Mouse (Mus musculus): ENCODE data around the gene Ntrk3. TPM values are rescaled to one million over a fixed set of nuclear protein-coding genes. Genes with fewer than 3 reads are reported as not detected.

The Ntrk3 gene
- polyA plus RNA-seq, 1 experiment from 2014 or later = 2.2 TPM

GRCm38 (mm10) chr7:78753752-78754457 is 16.1 kb upstream of the Ntrk3 start:
- 76% methylated on average over 7 of the region's 7 CpGs for WGBS
- Histone ChIP-seq H3K36me3 (no peaks in the 10 kb centered on the region), H3K4me1 (no peaks in the 10 kb centered on the region), H3K27ac (no peak overlapping the region), H3K9me3 (no peaks in the 10 kb centered on the region), H3K4me2 (replicated peaks) (no peak overlapping the region), H3K9ac (no peak overlapping the region), H3K4me3 (no peak overlapping the region), H3K27me3 (no peaks in the 10 kb centered on the region)
- no peak for ATAC-seq (ENCODE audit: low FRiP score, low read depth)

DNA sequence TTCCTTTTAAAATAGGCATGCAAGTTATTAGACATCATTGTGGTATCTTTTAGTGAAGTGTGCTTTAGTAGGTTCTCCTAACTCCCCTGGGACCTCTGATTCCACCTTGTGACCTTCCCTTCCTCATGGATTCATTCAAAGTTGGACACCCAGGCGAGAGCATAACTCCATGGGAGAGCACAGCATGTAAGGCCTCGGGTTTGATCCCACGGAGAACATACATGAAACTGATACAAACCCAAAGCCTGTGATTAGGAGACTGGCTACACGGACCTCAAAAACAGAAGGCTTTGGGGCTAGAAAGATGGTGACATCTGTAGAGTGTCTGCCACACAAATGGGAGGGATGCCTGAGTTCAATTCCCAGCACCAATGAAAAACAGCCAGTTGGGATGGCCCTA is 15.1 kb upstream of the Ntrk3 start:
- 86% methylated on average over 4 of the region's 4 CpGs for WGBS
- no peak overlapping the region for H3K4me3 ChIP-seq
- no peaks in the 10 kb centered on the region for H3K9me3 ChIP-seq
- no peak overlapping the region for H3K9ac ChIP-seq
- H3K4me1 ChIP-seq = no peaks in the 10 kb centered on the region
- H3K4me2 ChIP-seq (replicated peaks) = no peak overlapping the region
- no peaks in the 10 kb centered on the region for H3K27me3 ChIP-seq
- H3K36me3 ChIP-seq = no peaks in the 10 kb centered on the region
- ATAC-seq (ENCODE audit: low FRiP score, low read depth) = no peak
- no peak overlapping the region for H3K27ac ChIP-seq

DNA sequence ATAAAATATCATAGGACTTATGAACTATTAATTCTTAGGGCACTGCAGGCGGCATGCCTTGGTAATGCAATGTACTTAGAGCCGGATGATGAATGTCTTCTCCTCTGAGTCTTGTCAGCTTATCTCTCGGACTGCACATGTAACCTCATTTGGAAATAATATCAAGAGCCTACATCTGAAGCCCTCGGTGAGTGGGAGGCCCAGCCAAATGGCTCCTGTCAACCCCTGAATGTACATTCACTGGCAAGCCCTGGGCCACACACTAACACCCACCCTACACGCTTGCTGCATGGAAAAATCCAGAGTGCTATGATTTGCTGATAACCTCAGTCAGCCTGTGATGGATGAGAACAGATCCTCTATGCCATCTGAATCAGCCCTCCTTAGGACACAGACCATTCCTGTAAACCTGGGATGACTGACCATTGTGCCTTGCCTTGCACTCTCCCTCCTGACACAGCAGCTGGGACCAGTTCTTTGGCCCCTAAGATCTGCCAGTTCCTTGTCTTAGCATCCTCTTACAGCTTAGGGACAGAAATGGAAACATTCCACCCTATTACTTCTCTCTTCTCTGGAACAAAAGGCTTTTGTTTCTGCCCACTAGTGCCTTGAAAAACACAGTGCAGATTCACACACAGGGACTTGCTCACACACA is 6.0 kb upstream of the Ntrk3 start:
- no peaks in the 10 kb centered on the region for H3K27me3 ChIP-seq
- H3K27ac ChIP-seq = no peak overlapping the region
- no peak overlapping the region for H3K9ac ChIP-seq
- no peaks in the 10 kb centered on the region for H3K36me3 ChIP-seq
- H3K9me3 ChIP-seq = no peaks in the 10 kb centered on the region
- no peak for ATAC-seq (ENCODE audit: low FRiP score, low read depth)
- H3K4me1 ChIP-seq = no peaks in the 10 kb centered on the region
- no peak overlapping the region for H3K4me3 ChIP-seq
- 79% methylated on average over 5 of the region's 5 CpGs for WGBS
- H3K4me2 ChIP-seq (replicated peaks) = no peak overlapping the region

- H3K27me3 ChIP-seq = no peaks in the 10 kb centered on the region
- no peak overlapping the region for H3K4me2 ChIP-seq (replicated peaks)
- H3K9ac ChIP-seq = no peak overlapping the region
- WGBS = 71% methylated on average over 8 of the region's 8 CpGs
- no peak overlapping the region for H3K4me3 ChIP-seq
- no peaks in the 10 kb centered on the region for H3K9me3 ChIP-seq
- no peak overlapping the region for H3K27ac ChIP-seq
- no peak for ATAC-seq (ENCODE audit: low FRiP score, low read depth)
- H3K36me3 ChIP-seq = no peaks in the 10 kb centered on the region
- H3K4me1 ChIP-seq = no peaks in the 10 kb centered on the region
These were observed 1.7 kb upstream of the Ntrk3 start for GRCm38 (mm10) chr7:78739351-78740000.

DNA sequence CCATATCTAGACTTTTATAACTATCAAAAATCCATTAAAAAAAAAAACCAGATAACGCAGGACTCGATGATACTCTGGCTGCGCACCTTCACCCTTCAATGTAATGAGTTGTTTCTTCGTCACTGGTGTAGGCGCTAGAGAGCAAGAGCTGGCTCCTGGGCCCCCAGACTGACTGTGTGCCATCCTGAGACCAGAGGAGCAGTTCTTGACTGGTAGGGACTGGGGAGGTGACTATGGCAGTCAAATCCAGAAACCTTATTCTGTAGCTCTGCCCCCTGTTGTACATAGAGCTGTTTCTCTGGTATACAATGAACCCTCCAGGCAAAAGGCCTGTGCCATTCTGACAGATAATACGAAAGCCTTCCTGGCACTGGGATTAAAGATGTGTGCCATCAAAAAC is 616 bp downstream of the Ntrk3 start:
- H3K27me3 ChIP-seq = no peaks in the 10 kb centered on the region

DNA sequence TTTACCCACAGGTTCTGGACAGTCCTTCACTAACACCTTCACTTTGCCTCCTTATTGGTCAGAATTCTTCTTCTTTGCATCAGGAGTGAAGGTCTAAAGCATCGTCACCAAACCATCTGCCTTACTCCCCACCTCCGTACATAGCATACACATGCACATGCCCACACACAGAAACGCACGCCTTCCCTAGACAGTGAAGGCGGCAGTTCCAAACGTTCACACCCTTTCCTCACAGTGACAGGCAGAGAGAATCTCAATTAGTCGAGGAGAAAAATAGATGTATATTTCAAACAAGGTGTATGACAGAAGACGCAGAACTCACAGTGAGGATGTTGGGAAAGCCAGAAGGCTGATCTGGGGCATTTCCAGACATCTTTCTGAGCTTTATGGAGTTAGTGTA is 6.4 kb downstream of the Ntrk3 start:
- Histone ChIP-seq H3K27me3 (0 out of 2 replicates have a peak, but pooled peaks cover 5% of the 10 kb centered on the region), H3K27ac (no peak overlapping the region), H3K9me3 (no peaks in the 10 kb centered on the region), H3K9ac (no peak overlapping the region), H3K36me3 (no peaks in the 10 kb centered on the region), H3K4me1 (no peaks in the 10 kb centered on the region), H3K4me3 (no peak overlapping the region), H3K4me2 (replicated peaks) (no peak overlapping the region)
- no peak for ATAC-seq (ENCODE audit: low FRiP score, low read depth)
- 76% methylated on average over 8 of the region's 8 CpGs for WGBS

More for the DNA sequence above, 616 bp downstream of the Ntrk3 start:
- WGBS = 89% methylated on average over 6 of the region's 6 CpGs
- Histone ChIP-seq H3K4me2 (replicated peaks) (no peak overlapping the region), H3K9ac (no peak overlapping the region), H3K36me3 (no peaks in the 10 kb centered on the region), H3K4me3 (no peak overlapping the region), H3K27ac (no peak overlapping the region), H3K9me3 (no peaks in the 10 kb centered on the region), H3K4me1 (no peaks in the 10 kb centered on the region)
- ATAC-seq (ENCODE audit: low FRiP score, low read depth) = no peak

GRCm38 (mm10) chr7:78724591-78724990 is 13.2 kb downstream of the Ntrk3 start:
- Histone ChIP-seq H3K9ac (no peak overlapping the region), H3K36me3 (no peaks in the 10 kb centered on the region), H3K4me3 (no peak overlapping the region), H3K9me3 (no peaks in the 10 kb centered on the region), H3K4me2 (replicated peaks) (no peak overlapping the region), H3K27me3 (0 out of 2 replicates have a peak, but pooled peaks cover 5% of the 10 kb centered on the region), H3K4me1 (no peaks in the 10 kb centered on the region), H3K27ac (no peak overlapping the region)
- WGBS = 79% methylated on average over 4 of the region's 4 CpGs
- no peak for ATAC-seq (ENCODE audit: low FRiP score, low read depth)

DNA sequence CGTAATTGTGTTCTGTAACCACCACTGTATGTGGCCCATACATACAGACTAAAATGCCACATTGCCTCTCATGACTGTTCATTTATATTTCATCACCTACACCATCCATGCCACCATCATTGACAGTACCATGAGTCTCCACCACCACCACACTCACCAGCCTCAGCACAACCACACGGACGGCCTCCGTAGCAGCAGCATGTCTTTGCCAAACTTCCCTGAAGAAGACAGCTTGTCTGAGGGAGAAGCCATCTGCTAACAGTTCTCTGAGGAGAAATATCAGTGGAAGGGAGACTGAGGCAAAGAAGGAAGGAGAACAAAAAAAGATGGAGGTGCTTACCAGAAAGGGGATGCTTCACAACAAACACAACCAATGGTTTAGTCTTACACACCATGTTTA is 15.8 kb downstream of the Ntrk3 start:
- 96% methylated on average over 4 of the region's 4 CpGs for WGBS
- Histone ChIP-seq H3K4me1 (no peaks in the 10 kb centered on the region), H3K4me3 (no peak overlapping the region), H3K27ac (no peak overlapping the region), H3K9ac (no peak overlapping the region), H3K9me3 (no peaks in the 10 kb centered on the region), H3K36me3 (no peaks in the 10 kb centered on the region), H3K27me3 (0 out of 2 replicates have a peak, but pooled peaks cover 3% of the 10 kb centered on the region), H3K4me2 (replicated peaks) (no peak overlapping the region)
- no peak for ATAC-seq (ENCODE audit: low FRiP score, low read depth)

GRCm38 (mm10) chr7:78720989-78721816 is 16.6 kb downstream of the Ntrk3 start:
- H3K36me3 ChIP-seq = no peaks in the 10 kb centered on the region
- no peak overlapping the region for H3K27ac ChIP-seq
- H3K4me2 ChIP-seq (replicated peaks) = no peak overlapping the region
- no peak overlapping the region for H3K4me3 ChIP-seq
- no peaks in the 10 kb centered on the region for H3K9me3 ChIP-seq
- no peak for ATAC-seq (ENCODE audit: low FRiP score, low read depth)
- no peaks in the 10 kb centered on the region for H3K27me3 ChIP-seq
- 80% methylated on average over 9 of the region's 9 CpGs for WGBS
- no peaks in the 10 kb centered on the region for H3K4me1 ChIP-seq
- H3K9ac ChIP-seq = no peak overlapping the region

DNA sequence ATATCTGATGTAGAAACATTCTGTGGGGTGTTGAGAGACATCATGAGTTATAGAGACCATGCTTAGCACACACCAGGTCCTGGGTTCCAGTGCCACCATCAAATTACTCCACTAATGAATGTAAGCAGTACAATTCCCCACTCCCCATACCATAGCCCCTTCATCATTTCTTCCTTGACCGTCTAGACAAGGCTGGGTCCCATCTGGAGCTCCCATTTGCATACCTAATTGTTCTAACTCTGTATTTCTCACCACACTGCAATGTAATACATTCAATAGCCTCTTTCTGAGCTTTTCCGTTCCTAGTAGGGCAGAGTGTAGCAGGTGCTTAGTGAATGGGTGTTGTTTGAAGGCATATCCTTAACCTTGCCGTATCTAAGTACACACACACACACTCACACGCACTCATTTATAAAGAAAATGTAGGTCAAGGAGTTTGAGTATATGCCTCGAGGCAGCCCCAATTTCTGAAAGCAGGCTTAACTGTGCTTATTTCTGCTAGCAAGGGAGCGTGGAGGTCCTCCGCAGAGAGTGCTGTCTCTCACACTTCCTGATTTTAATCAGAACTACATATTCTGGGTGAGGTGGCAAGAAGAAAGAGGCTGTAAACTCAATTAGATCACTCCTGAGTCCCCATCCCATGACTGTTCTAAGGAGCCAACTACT is 17.9 kb downstream of the Ntrk3 start:
- Histone ChIP-seq H3K4me2 (replicated peaks) (no peak overlapping the region), H3K4me3 (no peak overlapping the region), H3K27ac (no peak overlapping the region), H3K9me3 (no peaks in the 10 kb centered on the region), H3K36me3 (no peaks in the 10 kb centered on the region), H3K9ac (no peak overlapping the region), H3K4me1 (no peaks in the 10 kb centered on the region), H3K27me3 (no peaks in the 10 kb centered on the region)
- WGBS = 78% methylated on average over 7 of the region's 7 CpGs
- no peak for ATAC-seq (ENCODE audit: low FRiP score, low read depth)

GRCm38 (mm10) chr7:78719117-78719516 is 18.7 kb downstream of the Ntrk3 start:
- no peak overlapping the region for H3K4me3 ChIP-seq
- no peak overlapping the region for H3K27ac ChIP-seq
- H3K4me2 ChIP-seq (replicated peaks) = no peak overlapping the region
- no peaks in the 10 kb centered on the region for H3K9me3 ChIP-seq
- H3K4me1 ChIP-seq = no peaks in the 10 kb centered on the region
- WGBS = 89% methylated on average over 5 of the region's 5 CpGs
- no peak for ATAC-seq (ENCODE audit: low FRiP score, low read depth)
- no peaks in the 10 kb centered on the region for H3K27me3 ChIP-seq
- no peaks in the 10 kb centered on the region for H3K36me3 ChIP-seq
- H3K9ac ChIP-seq = no peak overlapping the region
